Mouse (Mus musculus): ENCODE measurements at regions not wholly inside any gene's neighbourhood (a gene's known extent, or its start where the extent isn't known, plus 50 kb on each side); places are given as distances from the start of the nearest gene placed in this dataset.

DNA sequence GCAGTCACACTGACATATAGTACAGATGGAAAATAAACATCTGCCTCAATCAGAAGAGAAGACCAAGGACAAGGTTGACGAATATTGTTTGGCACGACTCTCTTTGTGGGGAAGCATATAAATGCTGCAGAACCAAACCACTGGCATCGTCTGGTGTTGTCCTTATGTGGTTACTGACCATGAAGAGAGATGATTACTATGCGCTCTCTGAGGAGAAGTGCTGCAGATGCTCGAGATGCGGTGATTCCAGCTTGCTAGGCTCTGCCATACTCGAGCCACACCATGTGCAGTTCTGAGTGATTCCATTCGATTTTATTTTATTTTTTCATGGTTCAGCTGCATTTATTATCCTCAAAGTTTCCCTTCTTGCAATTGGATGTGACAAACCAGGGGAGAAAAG is 393.5 kb downstream of the Cypt12 start:
- DNase-seq (ENCODE audit: low spot score) (no peak), ATAC-seq (ENCODE audit: low FRiP score, low read depth) (no peak)
- no peaks in the 10 kb centered on the region for H3K9me3 ChIP-seq (ENCODE audit: control insufficient read depth, low read length)
- H3K4me2 ChIP-seq (replicated peaks; ENCODE audit: low read depth, low read length, severe bottlenecking): no peak overlapping the region
- H3K36me3 ChIP-seq (ENCODE audit: control insufficient read depth, insufficient read depth, low read length): no peaks in the 10 kb centered on the region
- H3K27ac ChIP-seq (replicated peaks; ENCODE audit: low read depth, low read length): no peak overlapping the region
- no peak for TF ChIP-seq POLR2A (IDR thresholded peaks at IDR 0.05; ENCODE audit: borderline replicate concordance, extremely low read depth, insufficient read depth, insufficient read length)
- H3K4me3 ChIP-seq (replicated peaks; ENCODE audit: low read length): no peak overlapping the region
- no peaks in the 10 kb centered on the region for H3K4me1 ChIP-seq (ENCODE audit: control insufficient read depth, insufficient read depth, low read length)
- WGBS: 78% methylated on average over 8 of the region's 8 CpGs
- H3K9ac ChIP-seq (ENCODE audit: low read depth, low read length, severe bottlenecking): no peak overlapping the region
- H3K27me3 ChIP-seq (ENCODE audit: control insufficient read depth, insufficient read depth, low read length): no peaks in the 10 kb centered on the region

DNA sequence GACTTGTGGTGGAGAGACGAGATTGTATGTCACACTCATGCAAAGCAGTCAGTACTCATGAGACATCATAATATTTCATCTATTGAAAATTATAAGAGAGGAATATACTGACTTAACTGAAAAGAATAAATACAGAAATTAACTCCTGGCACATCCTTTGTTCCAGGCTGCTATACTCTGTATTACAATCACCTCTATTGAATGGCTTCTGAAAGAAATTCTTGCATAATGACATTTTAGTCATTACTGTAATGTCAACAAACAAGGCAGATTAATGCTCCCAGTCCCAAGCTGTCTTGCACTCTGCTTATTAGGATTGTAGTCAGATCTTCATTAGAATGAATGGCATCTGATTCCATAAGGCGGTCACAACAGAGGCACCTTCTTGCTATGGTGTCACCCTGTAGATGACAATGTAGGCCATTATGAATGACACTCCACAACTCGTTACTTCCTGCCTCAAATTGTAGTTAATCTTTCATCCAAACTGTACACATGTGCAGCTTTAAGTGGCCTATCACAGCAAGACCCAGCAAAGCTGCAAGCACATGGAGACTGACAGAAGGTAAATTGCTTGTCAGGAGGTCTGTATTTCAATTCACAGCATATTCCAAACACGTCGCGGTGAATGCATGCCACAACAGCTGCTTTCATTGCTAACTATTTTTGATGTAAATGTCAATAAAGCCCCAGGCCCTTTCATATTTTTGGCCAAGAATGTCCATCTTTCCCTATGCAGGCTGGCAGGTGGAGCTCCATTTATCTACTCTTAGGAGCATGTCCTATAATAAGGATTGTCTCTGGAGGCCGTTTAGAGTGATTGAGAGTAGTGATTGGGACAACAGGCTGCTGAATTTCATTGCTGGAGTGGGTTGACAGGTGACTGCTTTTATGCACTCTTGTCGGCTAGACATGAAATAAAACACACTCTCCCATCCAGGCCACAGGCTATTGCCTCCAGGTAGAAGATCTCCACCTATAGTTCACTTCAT is 430.1 kb downstream of the Cypt12 start:
- TF ChIP-seq POLR2A (IDR thresholded peaks at IDR 0.05; ENCODE audit: borderline replicate concordance, extremely low read depth, insufficient read depth, insufficient read length): no peak
- 85% methylated on average over 8 of the region's 8 CpGs for WGBS

DNA sequence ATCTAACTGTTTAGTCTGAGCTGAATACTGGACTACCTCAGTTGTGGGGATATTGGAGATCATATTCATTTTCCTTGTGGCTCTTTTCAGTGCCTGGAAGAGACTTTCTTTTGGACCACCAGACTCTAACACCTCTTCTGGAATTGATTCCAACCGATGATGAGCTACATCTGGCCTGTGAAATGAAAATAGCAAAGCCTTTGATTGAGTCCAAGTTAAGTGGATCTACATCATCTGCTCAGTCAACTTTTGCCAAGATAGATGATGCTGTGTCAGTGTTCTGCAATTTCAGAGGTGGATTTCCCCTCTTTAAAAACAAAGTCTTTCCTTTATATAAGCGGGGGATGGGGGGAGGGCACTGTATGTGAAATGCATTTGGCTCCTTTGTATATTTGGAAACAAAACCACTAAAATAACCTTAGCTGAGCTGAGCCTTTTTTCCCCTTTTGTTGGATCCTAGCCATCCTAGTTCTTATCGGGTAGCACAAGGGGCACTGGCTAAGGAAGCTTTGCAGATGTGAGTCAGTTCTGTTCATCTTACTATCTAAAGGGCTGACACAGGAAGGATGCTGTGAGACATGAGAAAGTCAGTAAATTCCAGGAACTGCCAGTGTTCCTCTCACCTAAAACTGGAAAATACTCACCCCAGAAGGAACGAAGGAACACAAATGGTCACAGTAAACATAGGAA is 473.8 kb downstream of the Cypt12 start:
- Histone ChIP-seq H3K36me3 (ENCODE audit: control insufficient read depth, insufficient read depth, low read length) (no peaks in the 10 kb centered on the region), H3K4me3 (replicated peaks; ENCODE audit: low read length) (no peak overlapping the region), H3K27me3 (ENCODE audit: control insufficient read depth, insufficient read depth, low read length) (no peaks in the 10 kb centered on the region), H3K9ac (ENCODE audit: low read depth, low read length, severe bottlenecking) (no peak overlapping the region), H3K27ac (replicated peaks; ENCODE audit: low read depth, low read length) (no peak overlapping the region), H3K4me2 (replicated peaks; ENCODE audit: low read depth, low read length, severe bottlenecking) (no peak overlapping the region), H3K4me1 (ENCODE audit: control insufficient read depth, insufficient read depth, low read length) (no peaks in the 10 kb centered on the region), H3K9me3 (ENCODE audit: control insufficient read depth, low read length) (no peaks in the 10 kb centered on the region)
- DNase-seq (ENCODE audit: low spot score) (peak; percentile 25), ATAC-seq (ENCODE audit: low FRiP score, low read depth) (no peak)
- 72% methylated on average over 4 of the region's 4 CpGs for WGBS
- no peak for TF ChIP-seq POLR2A (IDR thresholded peaks at IDR 0.05; ENCODE audit: borderline replicate concordance, extremely low read depth, insufficient read depth, insufficient read length)

More for the DNA sequence above, 430.1 kb downstream of the Cypt12 start:
- Histone ChIP-seq H3K36me3 (ENCODE audit: control insufficient read depth, insufficient read depth, low read length) (no peaks in the 10 kb centered on the region), H3K4me2 (replicated peaks; ENCODE audit: low read depth, low read length, severe bottlenecking) (no peak overlapping the region), H3K9ac (ENCODE audit: low read depth, low read length, severe bottlenecking) (no peak overlapping the region), H3K4me1 (ENCODE audit: control insufficient read depth, insufficient read depth, low read length) (no peaks in the 10 kb centered on the region), H3K27ac (replicated peaks; ENCODE audit: low read depth, low read length) (no peak overlapping the region), H3K27me3 (ENCODE audit: control insufficient read depth, insufficient read depth, low read length) (no peaks in the 10 kb centered on the region), H3K4me3 (replicated peaks; ENCODE audit: low read length) (no peak overlapping the region), H3K9me3 (ENCODE audit: control insufficient read depth, low read length) (no peaks in the 10 kb centered on the region)
- ATAC-seq (ENCODE audit: low FRiP score, low read depth) (no peak), DNase-seq (ENCODE audit: low spot score) (no peak)

DNA sequence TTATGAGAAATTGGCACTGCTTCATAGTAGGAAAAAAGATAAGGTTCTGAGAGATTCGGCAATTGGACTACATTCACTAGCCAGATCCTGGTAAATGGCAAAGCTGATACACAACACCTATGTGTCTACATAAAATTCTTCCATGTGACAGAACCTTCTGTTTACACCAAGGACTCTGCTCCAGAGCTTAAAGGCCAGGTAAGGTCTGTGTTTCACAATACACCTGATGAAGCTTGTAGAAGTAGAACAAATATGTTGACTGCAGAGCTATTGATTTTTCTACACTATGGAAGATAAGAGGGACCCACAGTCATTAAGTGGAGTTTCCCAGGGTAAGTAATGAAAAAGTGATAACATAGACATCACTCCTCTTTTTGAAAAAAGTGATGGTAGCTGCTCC is 480.7 kb downstream of the Cypt12 start:
- Histone ChIP-seq H3K36me3 (ENCODE audit: control insufficient read depth, insufficient read depth, low read length) (no peaks in the 10 kb centered on the region), H3K4me3 (replicated peaks; ENCODE audit: low read length) (no peak overlapping the region), H3K27ac (replicated peaks; ENCODE audit: low read depth, low read length) (no peak overlapping the region), H3K4me2 (replicated peaks; ENCODE audit: low read depth, low read length, severe bottlenecking) (no peak overlapping the region), H3K27me3 (ENCODE audit: control insufficient read depth, insufficient read depth, low read length) (no peaks in the 10 kb centered on the region), H3K9ac (ENCODE audit: low read depth, low read length, severe bottlenecking) (no peak overlapping the region), H3K4me1 (ENCODE audit: control insufficient read depth, insufficient read depth, low read length) (no peaks in the 10 kb centered on the region), H3K9me3 (ENCODE audit: control insufficient read depth, low read length) (no peaks in the 10 kb centered on the region)
- DNase-seq (ENCODE audit: low spot score) (no peak), ATAC-seq (ENCODE audit: low FRiP score, low read depth) (no peak)
- WGBS: 100% methylated on average over 1 of the region's 1 CpGs
- TF ChIP-seq POLR2A (IDR thresholded peaks at IDR 0.05; ENCODE audit: borderline replicate concordance, extremely low read depth, insufficient read depth, insufficient read length): no peak

DNA sequence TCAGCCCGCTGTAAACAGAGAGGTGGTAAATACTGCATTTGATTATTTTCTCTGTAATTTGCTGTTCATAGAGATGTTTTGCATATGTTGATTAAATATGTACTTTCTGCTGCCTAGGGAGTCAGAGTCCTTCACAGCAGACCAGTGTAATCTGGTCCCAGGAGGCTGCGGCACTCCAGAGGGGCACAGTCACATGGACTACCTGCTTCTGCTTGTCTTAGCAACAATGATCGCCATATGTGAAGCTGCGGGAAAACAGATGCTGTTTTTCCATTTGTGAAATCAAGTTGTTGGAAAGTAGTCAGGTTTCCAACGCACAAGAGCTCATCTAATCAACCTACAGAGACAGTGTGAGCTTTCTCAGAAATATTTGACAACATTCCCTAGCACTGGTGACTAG is 490.6 kb downstream of the Cypt12 start:
- ATAC-seq (ENCODE audit: low FRiP score, low read depth) (no peak), DNase-seq (ENCODE audit: low spot score) (no peak)
- Histone ChIP-seq H3K4me2 (replicated peaks; ENCODE audit: low read depth, low read length, severe bottlenecking) (no peak overlapping the region), H3K9ac (ENCODE audit: low read depth, low read length, severe bottlenecking) (no peak overlapping the region), H3K9me3 (ENCODE audit: control insufficient read depth, low read length) (no peaks in the 10 kb centered on the region), H3K36me3 (ENCODE audit: control insufficient read depth, insufficient read depth, low read length) (no peaks in the 10 kb centered on the region), H3K4me3 (replicated peaks; ENCODE audit: low read length) (no peak overlapping the region), H3K27me3 (ENCODE audit: control insufficient read depth, insufficient read depth, low read length) (no peaks in the 10 kb centered on the region), H3K27ac (replicated peaks; ENCODE audit: low read depth, low read length) (no peak overlapping the region), H3K4me1 (ENCODE audit: control insufficient read depth, insufficient read depth, low read length) (no peaks in the 10 kb centered on the region)
- TF ChIP-seq POLR2A (IDR thresholded peaks at IDR 0.05; ENCODE audit: borderline replicate concordance, extremely low read depth, insufficient read depth, insufficient read length): no peak
- 78% methylated on average over 5 of the region's 5 CpGs for WGBS

Data from limb, embryonic 14.5 days (tissue).